Mouse (Mus musculus) cerebellum, adult (tissue): Measurements from ENCODE around the gene Rtl4.

Source experiments
- ATAC-seq: cut with Nextera tagmentation; 2 replicates; pipeline ENCODE4 v1.9.2; 2017; ENCODE audit warnings: mild to moderate bottlenecking, moderate library complexity, mixed read lengths; ENCODE audit not compliant: insufficient number of reproducible peaks, low FRiP score, low TSS enrichment

Gene Rtl4

DNA sequence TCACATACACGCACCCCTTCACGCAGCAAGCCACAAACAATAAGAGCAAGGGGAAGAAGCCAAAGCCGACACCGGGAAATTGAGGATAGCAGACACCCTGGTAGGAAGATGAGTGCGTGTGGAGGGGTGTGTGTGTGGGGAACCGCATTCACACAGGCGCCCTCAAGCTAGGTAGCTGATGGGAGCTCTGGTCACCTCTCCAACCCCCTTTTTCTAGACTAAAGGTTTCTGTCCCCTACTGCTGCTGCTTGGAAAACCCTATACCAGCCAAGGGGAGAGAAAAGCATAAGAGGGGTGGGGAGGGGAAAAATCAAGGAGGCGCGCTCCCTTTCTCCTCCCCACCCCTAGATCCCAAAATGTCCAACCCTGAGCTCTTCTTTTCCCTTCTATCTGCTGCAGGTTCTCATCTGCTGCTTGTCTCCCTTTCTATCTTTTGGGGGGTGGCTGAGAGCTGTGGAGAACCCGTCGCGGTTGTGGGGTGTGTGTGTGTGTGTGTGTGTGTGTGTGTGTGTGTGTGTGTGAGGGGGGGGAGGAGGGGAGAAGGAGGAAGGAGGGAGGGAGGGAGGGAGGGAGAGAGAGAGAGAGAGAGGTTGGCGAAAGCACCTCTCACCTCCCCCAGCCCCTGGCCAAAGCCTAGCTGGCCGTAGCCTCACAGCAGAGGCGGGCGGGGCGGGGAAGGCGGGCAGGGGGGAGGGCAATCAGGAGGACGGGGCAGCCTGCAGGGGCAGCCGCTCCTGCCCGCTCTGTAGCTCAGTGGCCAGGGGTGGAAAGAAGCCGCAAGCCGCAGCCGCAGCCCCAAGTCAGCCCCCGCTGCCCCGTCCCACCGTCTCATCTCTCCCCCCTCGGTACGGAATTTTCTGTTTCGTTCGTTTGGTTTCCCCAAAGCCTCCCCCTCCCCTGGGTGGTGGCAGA is at the start of gene Rtl4:
Gene Rtl4 (plus strand): TSS at position 701 of the 912 bp plus-strand sequence.
- no peak for ATAC-seq

DNA sequence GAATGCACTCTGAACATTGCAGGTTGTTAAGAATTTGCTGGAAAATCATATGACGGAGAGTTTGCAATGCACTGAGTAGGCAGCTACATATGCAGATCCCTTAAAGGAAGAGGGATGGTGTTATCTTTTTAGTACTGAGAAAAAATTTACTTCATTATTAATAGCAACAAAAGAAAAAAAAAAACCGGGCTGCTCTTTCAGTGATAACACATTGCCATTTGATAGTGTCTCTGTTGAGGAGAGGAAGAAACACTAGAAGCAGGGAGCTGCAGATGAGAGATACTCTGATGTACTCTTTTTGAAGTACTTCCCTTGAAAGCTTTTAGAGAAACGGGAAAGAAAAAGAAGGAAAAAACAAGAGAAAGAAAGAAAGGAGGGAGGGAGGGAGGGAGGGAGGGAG is 44.0 kb upstream of the Rtl4 start:
- no peak for ATAC-seq

DNA sequence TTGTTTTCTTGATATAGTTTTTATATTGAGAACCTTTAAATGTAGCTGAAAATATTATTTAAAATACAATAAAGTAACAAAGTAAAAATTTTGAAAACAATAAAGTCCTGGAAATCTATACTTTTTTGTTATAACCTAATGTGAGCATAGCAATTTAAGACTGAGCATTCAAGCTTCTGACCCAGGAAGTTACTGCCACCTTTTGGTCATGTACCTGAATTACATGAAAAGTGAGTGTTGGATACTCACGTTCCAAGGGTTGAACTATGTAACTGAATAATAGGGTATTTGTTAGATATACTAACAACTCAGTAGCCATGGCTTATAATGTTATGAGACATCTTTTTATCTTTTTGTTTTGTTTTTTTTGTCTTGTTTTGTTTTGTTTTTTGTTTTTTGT is 43.3 kb upstream of the Rtl4 start:
- no peak for ATAC-seq

DNA sequence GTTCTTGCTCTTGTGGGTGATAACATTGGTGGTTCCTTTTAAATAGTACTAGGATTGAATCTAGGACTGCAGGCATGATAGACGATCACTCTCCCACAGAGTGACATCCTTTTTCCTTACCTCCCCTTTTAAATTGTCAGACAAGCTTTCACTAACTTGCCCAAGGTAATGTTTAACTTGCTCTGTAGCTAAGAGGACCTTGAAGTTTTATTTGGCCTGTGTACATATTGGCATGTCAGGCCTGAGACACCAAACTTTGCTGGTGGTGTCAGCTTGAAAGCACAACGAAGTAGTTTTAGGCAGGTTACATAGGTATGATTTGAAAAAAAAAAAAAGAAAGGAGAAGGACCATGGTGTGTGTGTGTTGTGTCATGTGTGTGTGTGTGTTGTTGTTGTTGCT is 36.5 kb upstream of the Rtl4 start:
- ATAC-seq, result no peak

DNA sequence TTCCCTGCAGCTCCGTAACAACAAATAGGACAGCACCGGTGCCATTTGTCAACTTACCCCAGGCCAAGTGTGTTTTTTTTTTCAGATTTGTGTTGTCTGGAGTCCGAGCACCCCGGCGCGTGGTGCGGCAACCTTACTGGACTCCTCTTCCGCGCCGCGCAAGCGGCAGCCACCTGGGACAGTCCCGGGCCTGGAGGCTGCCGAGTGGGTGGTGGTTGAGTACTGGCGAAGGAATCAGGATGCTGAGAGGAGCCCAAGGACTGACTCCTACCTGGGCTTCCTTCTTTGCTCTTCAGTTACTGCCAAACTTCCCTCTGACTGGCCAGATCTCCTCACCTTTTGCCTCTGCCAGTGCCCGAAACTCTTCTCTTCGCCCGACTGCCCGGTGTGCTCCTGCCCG is 965 bp upstream of the Rtl4 start:
- ATAC-seq, result 0 out of 2 replicates have a peak, but pooled peaks have one; percentile 52

DNA sequence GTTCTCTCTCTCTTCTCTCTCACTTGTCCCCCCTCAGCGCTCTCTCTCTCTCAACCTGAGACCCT is 733 bp upstream of the Rtl4 start, which contains the start of gene Trpc5:
Gene Trpc5 (minus strand): TSS at position 39 of the 65 bp plus-strand sequence.
- no peak for ATAC-seq

DNA sequence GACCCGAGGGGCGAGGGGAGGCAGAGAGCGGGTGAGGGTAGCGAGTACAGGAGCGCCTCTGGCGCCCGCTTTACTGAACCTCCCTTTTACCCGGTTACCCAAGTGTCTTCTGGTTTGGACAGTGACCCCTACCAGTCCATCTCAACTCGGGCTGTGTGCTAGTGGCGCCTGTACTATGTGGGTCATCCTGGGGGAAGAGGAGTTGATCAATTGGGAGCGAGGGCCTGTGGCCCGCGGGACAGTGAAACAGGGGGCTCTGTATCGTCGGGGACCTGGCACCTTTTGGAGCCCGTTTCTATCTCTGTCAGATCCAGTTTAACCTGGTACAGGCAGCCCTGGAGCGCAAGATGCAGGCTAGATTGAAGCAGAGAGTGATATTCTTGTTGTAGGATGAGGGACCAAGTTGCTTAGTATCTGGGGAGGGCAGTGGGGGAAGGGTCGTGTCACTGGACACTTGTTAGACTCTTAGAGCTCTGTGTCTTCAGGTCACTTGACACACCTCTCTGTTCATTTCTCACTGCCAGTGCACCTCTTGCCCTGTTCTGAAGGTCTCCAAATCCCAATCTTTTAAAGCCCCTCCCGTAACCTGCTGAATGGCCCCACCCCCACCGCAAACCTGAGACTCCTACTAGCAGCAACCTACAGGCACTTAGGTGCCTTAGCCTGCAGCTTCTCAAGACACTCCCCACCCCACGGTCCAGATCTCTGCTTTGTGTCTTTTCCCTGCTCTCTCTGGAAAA is 582 bp downstream of the Rtl4 start:
- ATAC-seq, result peak; percentile 58; the same call in 1 of the 2 replicates

DNA sequence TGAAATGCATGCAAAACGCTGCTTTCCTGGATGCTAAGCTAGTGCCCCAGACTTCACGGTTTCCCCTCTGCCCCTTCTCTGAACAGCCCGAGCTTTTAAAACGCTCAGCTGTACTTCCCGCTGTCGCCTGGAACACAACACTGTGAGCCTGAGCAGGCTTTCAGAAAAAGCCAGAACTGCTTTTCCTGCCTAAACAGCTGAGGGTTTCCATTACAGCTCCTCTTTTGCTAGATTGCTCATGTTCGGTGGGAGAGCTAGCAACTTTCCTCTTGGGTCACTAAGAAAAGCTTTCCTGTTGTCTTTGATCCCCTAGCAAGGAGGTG is 1.1 kb downstream of the Rtl4 start:
- no peak for ATAC-seq

DNA sequence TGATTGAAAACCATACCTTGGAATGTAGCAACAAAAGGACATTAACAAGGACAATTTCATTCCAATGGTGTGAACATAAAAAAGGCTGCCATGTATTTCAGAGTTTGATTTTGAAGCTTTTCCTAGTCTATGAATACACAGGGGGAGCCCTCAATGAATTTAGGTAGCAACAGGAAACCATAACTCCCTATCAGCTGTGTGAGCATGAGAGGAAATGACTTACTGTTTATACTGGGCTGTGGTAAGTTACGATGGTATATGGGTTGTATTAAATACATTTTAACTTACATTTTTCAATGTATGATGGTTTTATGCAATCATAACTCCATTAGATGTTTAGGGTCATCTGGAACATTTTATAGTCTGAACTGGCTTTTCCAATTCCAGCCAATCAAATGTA is 27.6 kb downstream of the Rtl4 start:
- ATAC-seq, result no peak

DNA sequence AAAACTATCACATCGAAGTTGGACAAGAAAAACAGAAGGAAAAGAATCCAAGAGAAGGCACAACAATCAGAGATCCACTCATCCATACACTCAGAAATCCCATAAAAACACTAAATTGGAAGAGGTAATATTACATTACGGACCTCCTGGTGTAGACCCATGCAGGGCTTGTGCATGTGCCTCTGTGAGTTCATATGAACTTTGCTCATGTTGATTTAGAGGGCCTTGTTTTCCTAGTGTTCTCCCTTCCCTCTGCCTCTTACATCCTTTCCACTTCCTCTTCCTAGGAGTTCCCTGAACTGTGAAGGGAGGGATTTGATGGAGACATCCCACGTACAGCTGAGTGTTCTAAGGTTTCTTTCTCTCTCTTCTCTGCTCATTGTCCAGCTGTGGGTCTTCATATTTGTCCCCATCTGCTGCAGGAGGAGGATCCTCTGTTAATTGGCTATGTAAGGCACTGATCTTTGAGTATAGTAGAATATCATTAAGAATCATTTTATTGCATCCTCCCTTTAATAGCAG is 58.9 kb downstream of the Rtl4 start:
- no peak for ATAC-seq

DNA sequence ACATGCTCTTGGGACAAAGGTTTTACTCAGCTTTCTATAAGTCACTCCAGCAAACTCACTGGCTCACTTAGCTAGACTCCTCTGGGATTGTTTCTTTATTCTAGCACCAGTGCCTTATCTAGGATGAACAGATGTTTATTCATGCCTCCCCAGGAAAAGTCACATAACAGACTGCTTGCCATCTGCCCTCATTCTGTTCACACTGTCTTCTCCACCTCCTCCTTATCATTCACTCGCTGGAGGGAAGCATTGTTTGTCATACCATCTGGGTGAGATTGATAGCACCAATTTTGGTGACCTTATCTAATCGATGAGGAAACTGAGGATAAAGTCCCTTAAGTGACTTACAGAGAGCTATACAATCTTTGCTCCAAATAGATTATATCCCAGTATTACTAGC is 298.3 kb downstream of the Rtl4 start:
- ATAC-seq, result no peak

DNA sequence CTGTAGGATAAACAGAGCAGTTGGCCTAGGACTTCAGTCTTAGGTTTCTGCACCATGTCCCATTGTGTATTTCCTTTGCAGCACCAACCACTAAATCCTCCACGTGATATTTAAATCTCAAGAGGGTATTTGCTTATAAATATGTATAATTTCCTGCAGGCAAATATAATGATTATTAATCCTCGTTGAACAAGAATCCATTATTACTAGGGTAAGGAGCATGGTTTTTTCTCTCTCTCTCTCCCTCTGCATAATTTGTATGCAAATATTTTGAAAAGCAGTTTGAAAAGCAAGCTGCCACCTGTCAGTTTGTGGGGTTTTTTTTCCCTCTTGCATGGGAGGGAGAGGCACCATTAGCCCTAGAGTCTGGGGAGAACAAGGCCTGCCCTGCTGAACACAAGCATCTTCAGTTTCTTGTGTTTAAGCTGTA is 376.8 kb downstream of the Rtl4 start:
- ATAC-seq, result no peak

DNA sequence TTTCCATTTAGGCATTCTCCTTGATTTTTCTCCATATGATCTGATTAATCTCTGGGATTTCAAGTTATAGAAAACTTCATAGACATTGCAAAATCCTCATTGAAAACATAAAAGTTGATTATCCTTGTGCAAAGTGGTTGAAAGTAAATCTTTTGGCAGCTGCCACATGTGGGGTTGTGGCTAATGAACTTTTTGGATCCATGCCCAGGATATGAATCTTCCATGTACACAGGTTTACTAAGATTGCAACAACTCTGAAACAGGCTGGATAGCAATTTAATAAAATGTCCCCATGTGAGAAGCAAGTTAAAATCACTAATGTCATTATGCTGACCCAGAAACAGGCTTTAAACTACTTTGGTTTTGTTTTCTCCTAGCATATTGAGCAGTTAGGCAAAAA is 401.1 kb downstream of the Rtl4 start:
- no peak for ATAC-seq

DNA sequence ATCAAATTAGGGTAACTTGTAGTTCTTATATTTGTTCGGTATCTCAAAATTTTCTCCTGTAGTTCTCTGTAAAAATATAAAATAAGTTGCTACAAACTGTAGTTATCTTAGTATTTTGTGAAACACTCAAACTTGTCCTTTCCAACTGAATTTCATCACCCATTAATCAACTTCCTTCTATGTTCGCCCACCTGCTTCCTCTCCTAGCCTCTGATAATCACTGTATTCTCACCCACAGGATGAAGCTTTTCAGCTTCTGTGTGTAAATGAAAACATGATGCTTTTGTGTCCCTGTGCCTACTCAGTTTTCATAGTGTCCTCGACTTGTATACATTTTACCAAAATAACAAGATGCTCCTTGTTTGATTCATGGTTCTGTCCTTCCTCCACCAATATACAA is 401.7 kb downstream of the Rtl4 start:
- ATAC-seq, result no peak

DNA sequence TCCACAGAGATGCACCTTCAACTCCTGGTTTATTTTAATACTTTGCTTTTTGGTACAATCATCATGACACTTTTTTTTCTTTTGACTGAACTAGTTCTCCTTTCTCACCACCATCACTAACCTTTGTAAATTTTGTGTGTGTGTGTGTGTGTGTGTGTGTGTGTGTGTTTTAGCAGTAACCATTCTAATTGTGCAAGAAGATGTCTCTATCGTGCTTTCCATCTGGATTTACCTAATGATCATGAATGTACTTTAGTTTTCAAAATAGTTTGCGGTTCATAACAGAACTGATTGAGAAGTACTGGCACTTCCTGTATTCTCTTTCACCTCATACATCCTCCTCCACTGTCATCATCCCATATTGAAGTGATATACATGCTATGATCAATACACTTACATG is 402.3 kb downstream of the Rtl4 start:
- ATAC-seq, result no peak
